Mouse (Mus musculus) embryonic facial prominence, embryonic 10.5 days (tissue): ENCODE results near the gene Ms4a7. TPM values are rescaled to one million over a fixed set of nuclear protein-coding genes. Genes with fewer than 3 reads are reported as not detected.

Experiments
- DNase-seq: peaks from one replicate; pipeline ENCODE4 v3.0.0-alpha.2; 2017; ENCODE audit warnings: low spot score
- H3K27ac ChIP-seq: fragments of 300-500 bp; sonication (generic); replicated peaks from 2 replicates; pipeline ENCODE4 v1.5.1; 2016; ENCODE audit warnings: mild to moderate bottlenecking
- H3K27me3 ChIP-seq: fragments of 300-500 bp; sonication (generic); replicated peaks from 2 replicates; pipeline ENCODE4 v1.6.1; 2016; ENCODE audit warnings: low read depth, mild to moderate bottlenecking; ENCODE audit not compliant: poor library complexity, severe bottlenecking
- H3K36me3 ChIP-seq: fragments of 300-500 bp; sonication (generic); replicated peaks from 2 replicates; pipeline ENCODE4 v1.6.1; 2016; ENCODE audit warnings: mild to moderate bottlenecking, moderate library complexity
- H3K4me1 ChIP-seq: fragments of 300-500 bp; sonication (generic); 2 replicates; pipeline ENCODE4 v1.6.1; 2016
- H3K4me3 ChIP-seq: fragments of 300-500 bp; sonication (generic); 2 replicates; pipeline ENCODE4 v1.5.1; 2016; ENCODE audit warnings: mild to moderate bottlenecking, moderate library complexity
- H3K9me3 ChIP-seq: fragments of 300-500 bp; sonication (generic); 2 replicates; pipeline ENCODE4 v1.6.1; 2016; ENCODE audit warnings: mild to moderate bottlenecking
- WGBS: fragments of 180-500 bp; shearing (Covaris S2); methylation state at CpG from one replicate; pipeline ENCODE4 v1.1.7; 2016; 5-methylcytosine and 5-hydroxymethylcytosine counted together
- polyA plus RNA-seq: library from polyadenylated mRNA; unstranded; fragments of >200 nt; fragmentation: Nextera tagmentation; extraction: Ambion mirVana; gene quantifications from 2 replicates; pipeline ENCODE4 v1.2.1, GENCODE M21; 2016

Gene Ms4a7
- 0.55 TPM in 1 of 2 replicates, not detected in the other for polyA plus RNA-seq

GRCm38 (mm10) chr19:11335932-11336331 is at the start of gene Ms4a7:
Gene Ms4a7 (minus strand): TSS chr19:11336146.
- 88% methylated on average over 6 of the region's 6 CpGs for WGBS
- Histone ChIP-seq H3K27me3 (no peaks in the 10 kb centered on the region), H3K4me1 (no peaks in the 10 kb centered on the region), H3K4me3 (no peak within 1 kb of the TSS), H3K27ac (no peak within 1 kb of the TSS), H3K36me3 (no peaks in the 10 kb centered on the region), H3K9me3 (no peaks in the 10 kb centered on the region)
- DNase-seq: no peak

DNA sequence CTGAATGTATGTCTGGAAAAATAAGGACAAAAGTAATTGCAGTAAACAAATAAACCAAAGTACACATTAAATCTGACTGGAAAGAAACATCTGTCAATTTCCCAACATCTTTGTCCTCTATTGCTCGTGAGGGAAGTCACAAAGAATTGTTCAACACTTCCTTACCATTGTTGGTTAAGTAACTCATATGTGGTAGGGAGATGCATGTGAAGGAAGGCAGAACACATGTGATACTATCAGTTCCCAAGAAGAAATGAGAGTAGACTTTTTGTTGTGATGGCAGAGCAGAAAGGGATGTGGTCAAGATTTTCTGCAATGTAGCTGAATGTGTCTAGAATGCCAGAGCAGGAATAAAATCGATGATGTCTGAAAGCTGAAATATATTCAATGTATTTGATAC is 40.5 kb upstream of the Ms4a7 start:
- Histone ChIP-seq H3K36me3 (no peaks in the 10 kb centered on the region), H3K4me1 (no peaks in the 10 kb centered on the region), H3K4me3 (no peak overlapping the region), H3K27me3 (no peaks in the 10 kb centered on the region), H3K27ac (no peak overlapping the region), H3K9me3 (no peaks in the 10 kb centered on the region)
- no peak for DNase-seq
- WGBS: 80% methylated on average over 2 of the region's 2 CpGs

- H3K27me3 ChIP-seq: no peaks in the 10 kb centered on the region
- no peak within 1 kb of the TSS for H3K4me3 ChIP-seq
- H3K4me1 ChIP-seq: no peaks in the 10 kb centered on the region
- H3K27ac ChIP-seq: no peak within 1 kb of the TSS
- DNase-seq: no peak
- no peaks in the 10 kb centered on the region for H3K9me3 ChIP-seq
- no peaks in the 10 kb centered on the region for H3K36me3 ChIP-seq
- 63% methylated on average over 2 of the region's 2 CpGs for WGBS
These were observed 39.3 kb upstream of the Ms4a7 start, which contains the start of gene Ms4a4a for GRCm38 (mm10) chr19:11375273-11375672. Gene Ms4a4a (plus strand): TSS chr19:11375523.

GRCm38 (mm10) chr19:11371181-11371580 is 35.2 kb upstream of the Ms4a7 start:
- no peak overlapping the region for H3K27ac ChIP-seq
- no peak for DNase-seq
- H3K36me3 ChIP-seq: no peaks in the 10 kb centered on the region
- no peak overlapping the region for H3K4me3 ChIP-seq
- no peaks in the 10 kb centered on the region for H3K4me1 ChIP-seq
- H3K9me3 ChIP-seq: no peaks in the 10 kb centered on the region
- H3K27me3 ChIP-seq: no peaks in the 10 kb centered on the region

GRCm38 (mm10) chr19:11368310-11368709 is 32.4 kb upstream of the Ms4a7 start:
- no peak overlapping the region for H3K27ac ChIP-seq
- no peak overlapping the region for H3K4me3 ChIP-seq
- H3K27me3 ChIP-seq: no peaks in the 10 kb centered on the region
- 88% methylated on average over 3 of the region's 3 CpGs for WGBS
- no peak for DNase-seq
- H3K4me1 ChIP-seq: no peaks in the 10 kb centered on the region
- H3K9me3 ChIP-seq: no peaks in the 10 kb centered on the region
- H3K36me3 ChIP-seq: no peaks in the 10 kb centered on the region

DNA sequence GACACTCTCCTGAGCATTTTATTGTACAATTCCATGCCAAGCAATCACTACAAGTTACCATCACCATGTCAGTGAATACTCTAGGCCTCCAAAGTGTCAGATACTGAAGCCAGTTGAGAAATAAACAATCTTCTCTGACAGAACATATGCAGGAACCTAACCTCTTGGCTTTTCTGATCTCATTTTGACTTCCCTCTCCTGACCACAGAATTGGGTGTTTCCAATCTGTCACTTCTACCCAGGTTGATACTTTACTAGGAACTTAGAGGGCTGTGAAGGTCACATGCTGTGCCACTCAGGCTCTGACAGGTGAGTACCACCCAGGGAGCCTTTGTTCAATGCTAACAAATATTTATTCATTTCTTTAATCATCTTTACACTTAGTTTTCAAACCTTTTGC is 26.1 kb upstream of the Ms4a7 start:
- Histone ChIP-seq H3K4me1 (no peaks in the 10 kb centered on the region), H3K36me3 (no peaks in the 10 kb centered on the region), H3K9me3 (no peaks in the 10 kb centered on the region), H3K4me3 (no peak overlapping the region), H3K27me3 (no peaks in the 10 kb centered on the region), H3K27ac (no peak overlapping the region)
- no peak for DNase-seq

GRCm38 (mm10) chr19:11360106-11360505 is 24.2 kb upstream of the Ms4a7 start:
- WGBS: 65% methylated on average over 3 of the region's 3 CpGs
- DNase-seq: no peak
- no peaks in the 10 kb centered on the region for H3K27me3 ChIP-seq
- no peaks in the 10 kb centered on the region for H3K9me3 ChIP-seq
- H3K4me1 ChIP-seq: no peaks in the 10 kb centered on the region
- H3K27ac ChIP-seq: no peak overlapping the region
- H3K36me3 ChIP-seq: no peaks in the 10 kb centered on the region
- H3K4me3 ChIP-seq: no peak overlapping the region

- Histone ChIP-seq H3K36me3 (no peaks in the 10 kb centered on the region), H3K27me3 (no peaks in the 10 kb centered on the region), H3K27ac (no peak overlapping the region), H3K9me3 (no peaks in the 10 kb centered on the region), H3K4me1 (no peaks in the 10 kb centered on the region), H3K4me3 (no peak overlapping the region)
- no peak for DNase-seq
- WGBS: 86% methylated on average over 7 of the region's 7 CpGs
These were observed 19.8 kb upstream of the Ms4a7 start for GRCm38 (mm10) chr19:11355730-11356129.

- 64% methylated on average over 3 of the region's 3 CpGs for WGBS
These were observed 15.9 kb upstream of the Ms4a7 start for GRCm38 (mm10) chr19:11351878-11352277.

DNA sequence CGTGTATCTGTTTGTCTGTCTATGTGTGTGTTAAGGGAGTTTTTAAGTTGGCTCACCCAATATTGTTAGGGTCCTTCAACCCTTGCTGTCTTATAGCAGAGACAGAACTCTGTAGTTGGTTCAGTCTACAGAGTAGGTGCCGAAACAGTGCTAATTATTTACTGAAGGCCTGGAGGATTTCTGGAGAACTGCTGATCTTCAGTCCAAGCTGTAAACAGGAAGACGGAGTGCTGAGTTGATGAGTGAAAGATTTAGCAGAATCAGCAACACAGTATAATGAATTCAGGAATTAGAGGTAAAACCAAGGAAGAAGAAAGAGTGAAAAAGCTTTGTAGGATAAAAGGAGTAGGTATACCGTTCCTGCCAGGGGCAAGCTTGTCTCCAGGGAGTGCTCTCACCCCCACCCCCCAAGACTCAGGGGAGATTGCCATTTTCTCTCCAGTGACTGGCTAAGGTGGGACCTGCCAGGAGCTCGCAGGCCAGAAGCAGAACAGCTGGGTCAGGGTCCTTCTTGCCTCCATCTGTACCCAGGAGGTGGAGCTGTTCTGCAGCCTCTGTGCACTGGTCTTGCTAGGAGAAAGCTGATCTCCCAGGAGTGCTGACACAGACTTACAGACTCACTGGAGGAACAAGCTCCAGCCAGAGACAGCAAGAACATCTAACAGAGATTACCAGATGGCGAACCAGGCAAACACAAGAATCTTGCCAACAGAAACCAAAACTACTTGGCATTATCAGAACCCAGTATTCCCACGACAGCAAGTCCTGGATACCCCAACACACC is 13.9 kb upstream of the Ms4a7 start:
- Histone ChIP-seq H3K36me3 (no peaks in the 10 kb centered on the region), H3K27me3 (no peaks in the 10 kb centered on the region), H3K4me1 (peaks cover 4% of the 10 kb centered on the region; the same call in 1 of the 2 replicates), H3K27ac (no peak overlapping the region), H3K4me3 (no peak overlapping the region), H3K9me3 (no peaks in the 10 kb centered on the region)
- WGBS: 66% methylated on average over 7 of the region's 7 CpGs
- DNase-seq: peak; percentile 12

More at GRCm38 (mm10) chr19:11351878-11352277, 15.9 kb upstream of the Ms4a7 start:
- H3K4me1 ChIP-seq: peaks cover 4% of the 10 kb centered on the region; the same call in 1 of the 2 replicates
- H3K27ac ChIP-seq: no peak overlapping the region
- no peaks in the 10 kb centered on the region for H3K9me3 ChIP-seq
- DNase-seq: no peak
- no peaks in the 10 kb centered on the region for H3K27me3 ChIP-seq
- no peak overlapping the region for H3K4me3 ChIP-seq
- H3K36me3 ChIP-seq: no peaks in the 10 kb centered on the region

DNA sequence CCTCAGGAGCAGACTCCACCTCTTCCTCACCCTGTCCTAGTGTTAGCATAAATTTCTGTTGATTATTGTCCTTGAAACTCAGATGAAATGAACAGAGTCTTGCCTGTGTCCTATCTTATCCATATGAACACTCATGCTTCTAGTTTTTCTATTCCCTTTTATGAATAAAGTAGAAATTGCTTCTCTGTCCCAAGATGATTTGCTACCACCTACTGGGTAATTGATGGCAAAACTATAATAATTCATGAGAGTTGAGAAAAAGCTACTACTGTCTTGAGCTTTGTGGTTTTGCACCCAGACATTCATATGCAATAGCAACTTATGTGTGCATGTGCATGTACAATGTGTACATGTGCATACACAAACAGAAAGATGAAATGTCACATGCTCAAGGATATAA is 8.0 kb upstream of the Ms4a7 start:
- Histone ChIP-seq H3K4me3 (no peak overlapping the region), H3K27me3 (no peaks in the 10 kb centered on the region), H3K4me1 (peaks cover 4% of the 10 kb centered on the region; the same call in 1 of the 2 replicates), H3K9me3 (no peaks in the 10 kb centered on the region), H3K27ac (no peak overlapping the region), H3K36me3 (no peaks in the 10 kb centered on the region)
- DNase-seq: no peak

GRCm38 (mm10) chr19:11343147-11343546 is 7.2 kb upstream of the Ms4a7 start:
- Histone ChIP-seq H3K27ac (no peak overlapping the region), H3K4me1 (peaks cover 4% of the 10 kb centered on the region; the same call in 1 of the 2 replicates), H3K27me3 (no peaks in the 10 kb centered on the region), H3K36me3 (no peaks in the 10 kb centered on the region), H3K9me3 (no peaks in the 10 kb centered on the region), H3K4me3 (no peak overlapping the region)
- no peak for DNase-seq

GRCm38 (mm10) chr19:11321123-11321522 is 14.8 kb downstream of the Ms4a7 start:
- no peaks in the 10 kb centered on the region for H3K36me3 ChIP-seq
- WGBS: 86% methylated on average over 1 of the region's 1 CpGs
- no peak for DNase-seq
- H3K9me3 ChIP-seq: no peaks in the 10 kb centered on the region
- no peak overlapping the region for H3K4me3 ChIP-seq
- H3K27ac ChIP-seq: no peak overlapping the region
- H3K4me1 ChIP-seq: no peaks in the 10 kb centered on the region
- H3K27me3 ChIP-seq: no peaks in the 10 kb centered on the region
